Mouse (Mus musculus) mouse trophoblast stem cell (cell line): ENCODE measurements around the gene Cfd.
"Not testable (repeated sequence)": the region's sequence is repeated elsewhere in the genome, so short reads cannot be mapped to it uniquely, and the experiment has no call there.

Source experiments
- in situ Hi-C, 2 experiments: fragments of 300-500 bp; cut with MseI, MboI; formaldehyde crosslinking; loops; 2 replicates in 1 of 2; 3 replicates in 1 of 2; pipeline ENCODE4 v1.15.1; 2025

The Cfd gene

GRCm38 (mm10) chr10:79886054-79886453 lies 4.6 kb upstream of the Cfd start, which contains the start of gene Elane:
TSS of gene Elane (plus strand) at chr10:79886247.
- in situ Hi-C loops: loop anchor here (5.0 to 10.0 kb wide), 2 partner anchors 36 to 69 kb away; partner anchors contain the start of gene R3hdm4 (in 1 of the 2)

GRCm38 (mm10) chr10:79886611-79887010 lies 4.0 kb upstream of the Cfd start:
- in situ Hi-C loops: loop anchor here (5.0 to 10.0 kb wide), 2 partner anchors 36 to 68 kb away; partner anchors contain the start of gene R3hdm4 (in 1 of the 2)

GRCm38 (mm10) chr10:79889386-79889785 lies 1.3 kb upstream of the Cfd start:
- in situ Hi-C loops: loop anchor here (5.0 to 10.0 kb wide), 2 partner anchors 33 to 65 kb away; partner anchors contain the start of gene R3hdm4 (in 1 of the 2)

- in situ Hi-C loops: not testable (repeated sequence)
Measured at GRCm38 (mm10) chr10:79892451-79893118, 1.9 kb downstream of the Cfd start.

GRCm38 (mm10) chr10:79896306-79896705 lies 5.7 kb downstream of the Cfd start:
- in situ Hi-C loops: no loop called here

GRCm38 (mm10) chr10:79896814-79897213 lies 6.2 kb downstream of the Cfd start:
- in situ Hi-C loops: no loop called here

GRCm38 (mm10) chr10:79897316-79898245 lies 6.9 kb downstream of the Cfd start:
- in situ Hi-C loops: no loop called here

- in situ Hi-C loops: no loop called here
Measured at GRCm38 (mm10) chr10:79900951-79901410, 10.3 kb downstream of the Cfd start.

- in situ Hi-C loops: no loop called here
Measured at GRCm38 (mm10) chr10:79906712-79907111, 16.1 kb downstream of the Cfd start.

- in situ Hi-C loops: no loop called here
Measured at GRCm38 (mm10) chr10:79907415-79907814, 16.8 kb downstream of the Cfd start.

GRCm38 (mm10) chr10:79908167-79909091 lies 17.8 kb downstream of the Cfd start, which contains the start of gene Med16:
TSS of gene Med16 (minus strand) at chr10:79908923.
- in situ Hi-C loops: no loop called here

- in situ Hi-C loops: no loop called here
Measured at GRCm38 (mm10) chr10:79909092-79909922, 18.7 kb downstream of the Cfd start.

GRCm38 (mm10) chr10:79910556-79910955 lies 19.9 kb downstream of the Cfd start, which contains the start of gene Gm26602:
TSS of gene Gm26602 (plus strand) at chr10:79910856.
- in situ Hi-C loops: no loop called here

GRCm38 (mm10) chr10:79912412-79912811 lies 21.8 kb downstream of the Cfd start:
- in situ Hi-C loops: no loop called here

GRCm38 (mm10) chr10:79914131-79914947 lies 23.7 kb downstream of the Cfd start:
- in situ Hi-C loops: no loop called here

- in situ Hi-C loops: no loop called here
Measured at GRCm38 (mm10) chr10:79914948-79915596, 24.4 kb downstream of the Cfd start.

- in situ Hi-C loops: no loop called here
Measured at GRCm38 (mm10) chr10:79916081-79916480, 25.4 kb downstream of the Cfd start.

- in situ Hi-C loops: no loop called here
Measured at GRCm38 (mm10) chr10:79916808-79917531, 26.3 kb downstream of the Cfd start, which contains the start of gene Kiss1r. TSS of gene Kiss1r (plus strand) at chr10:79916971.
